Mouse (Mus musculus) spleen, adult 18-20 months (tissue): Measurements from ENCODE around the gene Olfr458.
"Not testable (repeated sequence)": the region's sequence is repeated elsewhere in the genome, so short reads cannot be mapped to it uniquely, and the experiment has no call there.

ENCODE experiments used
- DNase-seq, 2 experiments: peaks; one replicate each; pipeline ENCODE4 v3.0.0; 2022; ENCODE audit warnings: mixed read lengths in 2 of 2

Gene Olfr458

GRCm38 (mm10) chr6:42465096-42465495 is at the start of gene Olfr458:
Gene Olfr458, minus strand, starts transcription at chr6:42465196.
- no peak for DNase-seq

- DNase-seq: no peak
Measured at GRCm38 (mm10) chr6:42513461-42513860, 48.5 kb upstream of the Olfr458 start.

DNA sequence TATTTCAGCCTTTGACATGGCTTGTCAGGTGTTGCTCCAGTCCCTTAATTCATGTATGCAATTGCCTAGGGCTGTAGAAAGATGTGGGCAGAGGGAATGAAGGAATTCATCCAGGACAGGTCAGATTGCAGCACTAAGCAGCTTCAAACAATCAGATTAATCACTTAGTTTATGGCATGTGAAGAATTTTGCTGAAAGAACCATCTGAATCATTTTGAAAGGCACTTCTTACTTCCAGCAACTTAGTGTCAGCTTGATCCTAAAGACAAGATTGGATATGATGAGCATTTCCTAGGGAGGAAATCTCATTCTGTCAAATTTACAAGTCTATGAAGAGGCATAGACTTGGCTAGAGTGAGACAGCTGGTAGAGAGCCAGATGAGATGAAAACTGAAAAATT is 44.3 kb upstream of the Olfr458 start:
- DNase-seq: no peak

DNA sequence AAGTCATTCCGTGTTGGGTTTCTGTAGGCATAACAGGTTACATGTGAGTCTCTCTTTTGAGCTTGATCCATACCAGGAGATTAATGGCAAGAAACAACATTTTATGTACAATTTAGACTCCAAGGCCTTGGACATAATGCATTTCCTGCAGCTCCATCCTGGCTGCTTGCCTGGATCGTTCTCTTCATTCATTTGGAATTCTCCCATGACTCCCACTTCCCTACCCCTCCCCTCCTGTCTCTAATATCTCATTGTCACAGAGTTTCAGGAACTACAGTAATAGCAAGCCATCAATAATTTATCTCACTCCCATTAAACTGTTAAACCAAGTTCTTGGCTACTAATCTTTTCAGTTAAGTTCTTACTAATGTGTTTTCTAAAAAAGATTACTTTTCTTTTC is 38.5 kb upstream of the Olfr458 start:
- no peak for DNase-seq

DNA sequence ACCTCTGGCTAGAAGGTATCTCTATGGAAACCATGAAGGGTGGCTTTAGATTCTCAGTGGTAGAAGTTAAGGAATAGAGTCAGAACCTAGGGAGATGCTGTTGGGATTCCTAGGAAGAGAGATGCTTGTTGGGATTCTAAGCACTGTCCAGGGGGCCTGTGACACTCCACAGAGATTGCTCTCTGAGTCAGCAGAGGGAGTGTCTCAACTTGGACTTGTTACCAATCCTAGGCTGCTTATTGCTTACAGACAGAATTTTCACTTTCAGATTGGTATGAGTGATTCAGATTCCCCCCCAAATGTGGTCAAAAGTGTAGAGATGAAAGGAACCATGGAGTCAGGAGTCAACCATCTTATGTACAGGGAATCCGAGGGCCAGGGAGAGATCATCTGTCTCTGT is 24.7 kb upstream of the Olfr458 start:
- DNase-seq: no peak

- DNase-seq: no peak
Measured at GRCm38 (mm10) chr6:42487114-42487513, 22.1 kb upstream of the Olfr458 start, which contains the start of gene Olfr456. Gene Olfr456, minus strand, starts transcription at chr6:42487214.

DNA sequence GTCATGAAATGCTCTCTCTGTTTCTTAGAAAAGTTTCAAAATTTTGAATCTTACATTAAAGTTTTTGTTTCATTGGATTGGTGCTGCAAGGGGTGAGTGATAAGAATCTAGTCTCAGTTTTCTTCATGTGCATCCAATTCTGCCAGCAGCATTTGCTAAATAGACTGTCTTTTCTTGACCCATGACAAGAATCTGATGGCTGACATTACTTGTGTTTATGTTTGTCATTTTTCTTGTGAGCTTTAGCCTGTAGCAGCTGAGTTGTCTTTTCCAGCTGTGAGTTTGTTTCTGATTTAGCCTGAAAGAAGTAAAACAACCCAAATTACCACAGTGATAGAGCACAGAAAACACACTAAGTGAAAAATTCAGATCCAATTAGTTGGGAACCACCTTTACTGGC is 19.6 kb upstream of the Olfr458 start:
- no peak for DNase-seq

DNA sequence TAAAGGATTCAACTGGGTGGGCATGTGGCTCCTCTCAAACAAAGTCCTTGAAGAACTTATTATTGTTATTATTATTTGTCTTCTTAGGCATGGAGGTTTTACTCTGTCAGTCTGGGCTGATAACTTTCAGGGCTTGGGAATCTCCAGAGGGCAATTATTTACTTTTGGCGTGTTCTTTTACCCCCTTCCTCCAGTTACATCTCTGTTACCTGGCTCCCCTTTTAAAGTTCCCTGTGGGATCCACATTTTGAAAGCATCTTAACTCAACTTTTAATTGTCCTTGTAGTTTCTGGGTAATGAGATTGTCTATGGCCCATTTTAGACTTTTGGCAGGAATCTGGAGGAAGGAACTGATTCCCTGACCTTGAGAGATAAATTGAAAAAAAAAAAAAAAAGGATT is 11.2 kb upstream of the Olfr458 start, which contains the start of gene Olfr457:
TSS of gene Olfr457 (minus strand) at position 101 of the 400 bp plus-strand sequence.
- no peak for DNase-seq

GRCm38 (mm10) chr6:42471298-42471697 is 6.3 kb upstream of the Olfr458 start:
- not testable (repeated sequence) for DNase-seq

DNA sequence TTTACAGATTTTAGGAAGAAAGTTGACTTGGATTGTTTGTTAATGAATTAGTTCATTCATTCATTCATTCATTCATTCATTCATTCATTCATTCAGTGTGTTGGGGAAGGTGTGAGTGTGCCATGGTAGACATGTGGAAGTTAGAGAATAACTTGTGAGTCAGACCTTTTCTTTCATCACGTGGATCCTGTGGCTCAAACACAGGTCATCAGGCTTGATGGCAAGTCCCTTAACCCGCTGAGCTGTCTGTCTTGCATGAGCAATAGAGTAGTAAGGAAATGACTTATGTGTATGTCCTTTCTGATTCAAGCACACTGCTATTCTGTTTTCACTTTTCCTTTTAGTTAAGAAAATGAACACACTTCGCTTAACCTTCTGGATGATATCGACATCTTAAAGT is 5.5 kb upstream of the Olfr458 start:
- no peak for DNase-seq

- no peak for DNase-seq
Measured at GRCm38 (mm10) chr6:42447381-42447780, 17.6 kb downstream of the Olfr458 start.

- no peak for DNase-seq
Measured at GRCm38 (mm10) chr6:42444491-42444890, 20.5 kb downstream of the Olfr458 start.

DNA sequence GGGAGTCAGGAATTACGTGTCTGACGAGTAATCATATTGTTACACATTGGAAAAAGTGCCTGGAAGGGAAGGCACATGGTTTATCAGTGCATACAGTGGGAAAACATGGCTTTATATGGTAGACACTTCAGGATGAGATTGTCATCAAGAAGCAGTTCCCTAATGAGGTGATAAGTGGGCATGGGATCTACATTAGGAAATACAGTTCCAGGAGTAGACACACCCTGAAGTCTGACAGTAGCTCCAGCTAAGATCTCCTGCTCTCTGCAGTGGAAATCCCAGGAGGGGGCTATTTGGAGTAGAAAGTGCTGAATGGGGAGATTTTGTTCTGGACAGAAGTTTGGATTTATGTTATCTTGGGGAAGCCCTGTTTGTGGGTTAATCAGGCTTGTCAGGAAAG is 23.6 kb downstream of the Olfr458 start:
- DNase-seq: no peak

DNA sequence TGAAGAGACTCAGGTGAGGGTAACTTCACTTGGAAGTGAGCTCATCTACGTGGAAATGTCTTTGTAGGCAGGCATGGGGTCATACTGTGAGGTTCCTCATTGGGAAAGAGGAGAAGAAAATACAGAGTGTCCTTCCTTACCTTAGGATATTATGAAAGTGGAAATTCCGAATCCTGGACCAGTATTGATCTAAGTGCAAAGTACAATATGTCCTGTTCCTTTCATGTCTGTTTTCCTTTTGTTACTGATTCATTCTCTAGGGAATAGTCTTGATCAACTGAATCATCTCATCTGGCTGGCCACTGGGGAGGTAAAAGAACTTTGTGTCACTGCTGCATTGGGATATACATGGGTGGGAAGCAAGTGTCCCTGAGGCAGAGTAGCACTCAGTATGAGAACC is 29.5 kb downstream of the Olfr458 start:
- no peak for DNase-seq

DNA sequence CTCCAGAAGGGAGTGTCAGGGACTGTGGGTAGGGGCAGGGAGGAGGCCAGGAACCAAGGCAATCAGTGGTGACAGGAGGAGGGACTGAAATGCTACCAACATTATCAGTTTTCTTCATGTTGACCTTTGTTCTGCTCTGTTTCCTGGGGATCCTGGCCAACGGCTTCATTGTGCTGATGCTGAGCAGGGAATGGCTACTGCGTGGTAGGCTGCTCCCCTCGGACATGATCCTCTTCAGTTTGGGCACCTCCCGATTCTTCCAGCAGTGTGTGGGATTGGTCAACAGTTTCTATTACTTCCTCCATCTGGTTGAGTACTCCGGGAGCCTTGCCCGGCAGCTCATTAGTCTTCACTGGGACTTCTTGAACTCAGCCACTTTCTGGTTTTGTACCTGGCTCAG is 30.6 kb downstream of the Olfr458 start, which contains the start of gene Tas2r126:
TSS of gene Tas2r126 (plus strand) at position 90 of the 400 bp plus-strand sequence.
- DNase-seq: no peak

DNA sequence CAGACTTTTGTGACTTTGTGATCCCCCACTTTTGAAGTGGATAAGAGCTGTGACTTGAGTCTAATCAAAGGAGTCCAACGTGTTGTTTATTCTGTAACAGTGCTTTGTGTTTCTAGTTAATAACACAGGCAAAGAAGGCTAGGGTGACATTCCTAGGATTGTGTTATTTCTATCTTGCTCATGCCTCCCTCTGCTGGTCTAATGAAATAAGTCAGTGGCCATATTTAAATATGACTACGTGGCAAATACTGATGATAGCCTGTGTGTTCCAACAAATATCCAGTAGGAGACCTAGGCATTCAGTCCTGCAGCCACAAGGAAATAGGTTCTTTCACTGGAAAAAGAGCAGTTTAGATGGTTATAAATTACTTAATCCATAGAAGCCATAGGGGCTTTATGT is 31.4 kb downstream of the Olfr458 start:
- DNase-seq: no peak

- DNase-seq: no peak
Measured at GRCm38 (mm10) chr6:42426337-42426736, 38.7 kb downstream of the Olfr458 start.

- no peak for DNase-seq
Measured at GRCm38 (mm10) chr6:42424472-42424871, 40.5 kb downstream of the Olfr458 start.

GRCm38 (mm10) chr6:42421439-42421838 is 43.6 kb downstream of the Olfr458 start:
- no peak for DNase-seq

GRCm38 (mm10) chr6:42419443-42419842 is 45.6 kb downstream of the Olfr458 start:
- no peak for DNase-seq
